Mouse (Mus musculus) bone marrow macrophage, adult 2 months (primary cell): ENCODE data around the gene Elavl3. TPM values are rescaled to one million over a fixed set of nuclear protein-coding genes. Genes with fewer than 3 reads are reported as not detected.

ENCODE experiments used
- H3K27ac ChIP-seq: 2 replicates; pipeline ENCODE4 v1.5.1; 2012; ENCODE audit warnings: low read depth, low read length; ENCODE audit not compliant: insufficient read depth
- H3K4me1 ChIP-seq: 2 replicates; pipeline ENCODE4 v1.6.1; 2012; ENCODE audit warnings: low read length; ENCODE audit not compliant: control insufficient read depth, insufficient read depth
- H3K4me3 ChIP-seq: 2 replicates; pipeline ENCODE4 v1.5.1; 2012; ENCODE audit warnings: mild to moderate bottlenecking, low read length, moderate library complexity; ENCODE audit not compliant: insufficient read depth
- CTCF ChIP-seq: IDR thresholded peaks from 2 replicates; pipeline ENCODE4 v1.5.1; 2012; ENCODE audit warnings: low read depth, mild to moderate bottlenecking, low read length, moderate library complexity
- POLR2A ChIP-seq: IDR thresholded peaks from 2 replicates; pipeline ENCODE4 v1.6.1; 2012; ENCODE audit warnings: mild to moderate bottlenecking, low read depth, low read length, borderline replicate concordance
- polyA plus RNA-seq: library from polyadenylated mRNA; stranded (reverse); fragments of >200 nt; gene quantifications from 2 replicates; pipeline ENCODE4 v1.2.4, GENCODE M21; 2012; ENCODE audit not compliant: missing spikeins, insufficient read depth, insufficient read length

The Elavl3 gene
- polyA plus RNA-seq, 1 experiment: not detected

DNA sequence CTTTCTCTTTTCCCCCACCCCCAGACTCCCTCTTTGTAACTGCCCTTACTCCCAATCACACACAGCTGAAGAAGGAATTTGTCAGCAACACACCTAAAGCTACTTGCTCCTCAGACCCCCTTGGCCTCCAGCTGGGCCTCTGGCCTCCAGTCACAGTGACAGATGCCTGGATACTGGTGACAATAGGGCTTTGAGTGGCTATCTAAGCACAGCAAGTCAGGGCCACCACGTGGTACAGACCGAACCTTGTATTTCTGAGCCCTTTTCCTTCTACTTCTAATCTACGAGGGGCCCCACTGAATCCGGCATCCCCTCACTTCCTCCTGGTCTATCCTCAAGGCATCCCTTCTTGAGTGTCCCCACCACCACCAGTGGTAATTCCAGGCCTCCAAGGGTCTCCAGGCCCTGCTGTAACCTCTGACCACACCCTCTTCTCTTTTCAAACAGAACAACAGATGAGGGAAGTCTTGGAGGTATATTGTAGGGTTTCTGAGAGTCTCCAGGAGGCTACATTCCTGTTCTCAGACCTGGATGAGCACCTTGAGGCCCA lies 2.0 kb downstream of the Elavl3 start:
- H3K4me1 ChIP-seq: peaks cover 2% of the 10 kb centered on the region; the same call in 1 of the 2 replicates

DNA sequence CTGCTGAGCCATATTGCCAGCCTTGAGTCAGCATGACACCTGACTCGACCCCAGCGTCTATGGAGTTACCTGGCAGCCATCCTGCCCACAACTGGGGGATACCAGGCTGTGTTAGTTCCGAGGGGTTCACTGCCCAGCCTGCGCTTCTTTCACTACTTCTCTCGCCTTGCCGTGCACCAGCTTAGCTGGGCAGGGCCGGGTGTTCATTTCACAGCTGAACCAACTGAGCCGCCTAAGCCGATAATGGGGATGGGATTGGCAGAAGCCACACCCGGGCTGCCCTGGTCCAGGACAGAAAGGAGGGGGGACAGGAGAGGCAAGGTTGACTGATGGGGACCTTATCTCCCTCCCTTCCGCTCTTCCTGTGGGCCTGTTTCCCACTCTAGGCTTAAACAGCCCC lies 2.5 kb downstream of the Elavl3 start:
- TF ChIP-seq CTCF (no peak), POLR2A (no peak)
- no peak overlapping the region for H3K27ac ChIP-seq
- no peak overlapping the region for H3K4me3 ChIP-seq
- H3K4me1 ChIP-seq: no peaks in the 10 kb centered on the region; the same call in 1 of the 2 replicates

More for the DNA sequence above, 2.0 kb downstream of the Elavl3 start:
- Histone ChIP-seq H3K4me3 (no peak overlapping the region), H3K27ac (no peak overlapping the region)
- TF ChIP-seq CTCF: no peak
- no peak for TF ChIP-seq POLR2A

DNA sequence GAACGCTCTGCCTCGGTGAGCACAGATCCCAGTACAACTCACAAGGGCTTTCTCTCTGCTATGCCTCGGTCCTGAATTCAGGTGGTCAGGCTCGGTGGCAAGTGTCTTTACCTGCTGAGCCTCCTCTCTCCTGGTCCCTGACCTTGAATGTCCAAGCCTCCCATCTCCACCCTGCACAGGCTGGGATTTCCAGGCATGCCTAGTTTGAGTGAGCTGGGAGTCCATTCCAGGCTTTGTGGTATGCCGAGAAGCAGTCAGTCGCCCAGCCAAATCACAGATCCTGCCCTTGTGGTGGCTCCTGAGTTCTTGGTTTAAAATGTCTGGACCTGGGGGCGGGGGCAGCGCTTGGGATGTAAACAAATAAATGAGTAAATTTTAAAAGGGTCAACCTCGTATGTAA lies 4.5 kb downstream of the Elavl3 start:
- Histone ChIP-seq H3K27ac (no peak overlapping the region), H3K4me3 (no peak overlapping the region), H3K4me1 (no peaks in the 10 kb centered on the region)
- TF ChIP-seq POLR2A (no peak), CTCF (no peak)

DNA sequence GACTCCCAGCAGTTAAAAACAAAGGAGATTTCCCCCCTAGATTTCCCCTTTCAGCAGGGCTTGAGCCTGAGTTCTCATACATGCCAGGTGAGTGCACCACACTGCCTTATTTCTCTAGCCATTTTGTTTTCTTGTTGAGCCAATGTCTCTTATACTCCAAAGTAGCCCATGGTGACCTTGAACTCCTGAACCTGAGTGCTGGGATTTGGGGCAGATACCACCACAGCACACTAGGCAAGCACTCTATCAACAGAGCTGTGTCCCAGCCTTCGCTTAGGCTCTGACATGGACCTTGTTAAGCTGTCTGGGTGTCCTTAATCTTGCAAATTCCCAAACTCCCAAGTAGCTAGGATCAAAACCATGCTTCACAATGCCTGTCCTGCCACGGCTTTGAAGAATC lies 10.0 kb downstream of the Elavl3 start:
- TF ChIP-seq POLR2A: no peak
- TF ChIP-seq CTCF: no peak

DNA sequence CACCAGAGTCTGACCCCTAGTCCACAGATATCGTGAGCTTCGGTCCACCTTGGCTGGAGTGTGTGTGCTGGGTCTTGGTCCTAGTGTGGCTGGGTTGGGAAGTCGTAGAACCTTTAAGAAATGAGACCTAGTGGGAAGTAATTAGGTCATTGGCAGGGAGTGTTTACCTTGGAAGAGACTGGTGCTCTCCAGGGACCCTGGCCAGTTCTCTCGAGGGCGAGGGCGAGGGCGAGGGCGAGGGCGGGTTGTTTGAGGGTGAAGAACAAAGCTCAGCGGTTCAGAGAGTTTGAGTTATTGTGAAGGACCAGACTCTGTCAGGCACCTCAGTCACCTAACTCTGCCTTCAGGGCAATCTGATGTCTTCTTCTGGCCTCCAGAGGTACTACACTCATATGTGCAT lies 14.0 kb downstream of the Elavl3 start:
- no peak overlapping the region for H3K27ac ChIP-seq
- TF ChIP-seq POLR2A (no peak), CTCF (no peak)
- H3K4me1 ChIP-seq: no peaks in the 10 kb centered on the region
- no peak overlapping the region for H3K4me3 ChIP-seq

More for the DNA sequence above, 10.0 kb downstream of the Elavl3 start:
- Histone ChIP-seq H3K27ac (no peak overlapping the region), H3K4me1 (no peaks in the 10 kb centered on the region), H3K4me3 (no peak overlapping the region)

DNA sequence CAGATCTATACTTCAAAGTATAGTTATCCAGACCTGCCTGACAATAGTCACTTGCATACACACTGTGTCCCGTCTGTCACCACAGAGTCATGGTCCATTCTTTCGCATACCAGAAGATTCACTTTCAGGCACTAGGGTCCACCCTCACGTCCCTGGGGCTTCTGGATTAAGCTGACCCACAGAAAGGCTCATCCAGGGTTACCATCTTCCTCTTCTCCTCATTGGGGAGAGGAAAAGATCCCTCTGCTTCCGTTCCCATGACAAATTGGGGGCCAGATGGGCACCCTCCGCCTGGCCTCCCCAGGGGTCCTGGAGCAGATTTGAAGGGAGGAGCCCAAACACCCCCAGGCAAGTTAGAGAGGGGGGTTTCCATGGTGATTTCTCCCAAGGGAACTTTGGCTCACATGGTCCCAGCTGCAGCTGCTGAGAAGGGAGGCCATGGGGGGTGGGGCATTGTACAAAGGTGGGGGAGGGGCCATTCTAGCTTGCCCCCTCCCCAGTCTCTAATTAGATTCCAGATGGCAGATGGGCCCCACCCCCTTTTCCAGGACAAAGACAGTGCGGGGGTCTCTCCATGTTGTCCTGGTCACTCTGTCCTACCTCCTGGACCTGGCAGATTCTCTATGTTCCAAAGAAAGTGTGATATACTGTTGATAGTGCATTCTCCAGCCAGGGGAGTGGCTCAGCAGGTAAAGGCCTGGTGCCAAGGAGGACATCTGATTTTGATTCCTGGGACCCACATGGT lies 16.4 kb downstream of the Elavl3 start:
- Histone ChIP-seq H3K4me1 (no peaks in the 10 kb centered on the region), H3K4me3 (no peak overlapping the region), H3K27ac (no peak overlapping the region)
- TF ChIP-seq CTCF (no peak), POLR2A (no peak)

DNA sequence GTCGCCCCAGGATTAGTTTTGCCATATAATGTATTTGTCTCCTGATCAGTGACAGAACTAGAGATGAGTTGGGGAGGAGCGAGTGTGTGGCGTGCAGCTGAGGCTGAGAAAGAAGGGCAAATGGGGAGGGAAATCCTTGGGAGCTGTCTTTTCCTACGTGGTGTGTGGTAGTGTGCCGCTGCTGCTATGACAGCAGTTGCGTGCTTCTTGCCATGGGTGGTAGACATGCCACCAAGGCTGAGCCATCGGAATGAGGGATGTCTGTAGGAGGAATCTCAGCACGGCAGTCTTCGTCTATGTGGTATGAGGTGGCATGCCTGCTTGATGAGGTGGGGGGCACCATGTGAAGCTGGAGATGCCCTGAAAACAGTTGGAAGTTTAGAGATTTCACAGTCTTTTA lies 21.4 kb downstream of the Elavl3 start:
- Histone ChIP-seq H3K27ac (no peak overlapping the region), H3K4me1 (no peaks in the 10 kb centered on the region), H3K4me3 (no peak overlapping the region)
- TF ChIP-seq CTCF (no peak), POLR2A (no peak)

DNA sequence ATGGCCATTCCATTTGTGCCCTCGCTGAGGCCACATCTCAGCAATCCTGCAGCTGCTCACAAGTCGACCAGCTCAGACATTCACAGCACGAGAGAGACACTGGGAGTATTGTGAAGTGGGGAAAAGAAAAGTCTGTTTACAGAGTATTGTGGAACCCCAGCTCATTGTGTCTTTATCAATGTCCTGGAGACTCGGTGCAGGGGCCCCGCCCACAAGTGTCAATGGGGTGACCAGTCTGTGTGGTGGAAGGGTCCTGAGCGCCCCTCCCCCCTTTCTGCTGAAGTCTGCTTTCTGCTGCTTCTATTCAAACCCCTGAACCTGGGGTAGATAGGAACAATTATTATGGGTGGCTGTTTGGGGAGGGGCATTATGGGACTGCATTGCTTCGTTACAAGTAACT lies 23.4 kb downstream of the Elavl3 start:
- Histone ChIP-seq H3K4me3 (no peak overlapping the region), H3K4me1 (no peaks in the 10 kb centered on the region), H3K27ac (no peak overlapping the region)
- TF ChIP-seq POLR2A: no peak
- no peak for TF ChIP-seq CTCF

DNA sequence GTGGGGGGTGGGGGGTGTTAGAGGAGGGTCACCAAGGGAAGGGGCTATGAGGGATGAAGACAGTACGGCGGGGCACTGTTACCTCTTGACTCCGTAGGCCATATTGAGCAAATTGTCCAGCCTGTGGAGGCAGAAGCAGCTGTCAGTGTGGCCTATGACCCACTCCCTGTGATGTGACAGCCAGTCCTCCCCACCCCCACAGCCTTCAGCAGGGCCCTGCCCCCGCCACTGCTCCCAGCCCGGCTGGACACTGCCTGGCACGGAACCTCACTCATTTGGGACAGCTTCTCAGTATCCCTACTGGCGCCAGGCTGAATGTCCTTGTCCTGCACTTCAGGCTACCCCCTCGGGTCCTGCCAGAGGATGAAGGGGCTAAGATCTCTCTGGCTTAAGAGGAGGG lies 27.2 kb downstream of the Elavl3 start:
- TF ChIP-seq CTCF (no peak), POLR2A (no peak)
- H3K4me3 ChIP-seq: no peak overlapping the region
- no peaks in the 10 kb centered on the region for H3K4me1 ChIP-seq
- no peak overlapping the region for H3K27ac ChIP-seq

DNA sequence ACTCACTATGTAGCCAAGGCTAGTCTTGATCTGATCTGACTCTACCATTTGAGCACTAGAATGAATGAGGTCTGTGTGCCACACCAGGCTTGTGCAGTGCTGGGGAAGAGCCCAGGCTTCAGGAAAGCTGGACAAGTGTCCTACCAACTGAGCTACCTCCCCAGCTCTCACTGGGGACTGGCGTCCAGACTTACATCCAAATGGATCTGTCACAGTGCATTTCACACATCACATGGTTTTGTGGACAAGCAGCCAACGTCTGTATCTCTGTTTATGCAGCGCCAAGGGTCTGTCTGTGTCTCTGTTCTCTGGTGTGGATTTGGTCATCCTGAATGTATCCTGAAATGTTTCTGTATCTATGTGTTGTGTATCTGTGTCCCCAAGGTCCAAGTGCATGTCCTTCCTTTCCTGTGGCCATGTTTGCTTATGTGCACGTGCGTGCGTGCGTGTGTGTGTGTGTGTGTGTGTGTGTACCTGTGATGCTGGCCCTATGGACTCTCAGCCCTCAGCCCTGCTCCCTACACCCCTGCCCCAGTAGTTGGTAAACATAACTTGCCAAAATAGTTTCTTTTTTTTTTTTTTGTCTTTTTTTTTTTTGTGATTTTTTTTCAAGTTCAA lies 34.5 kb downstream of the Elavl3 start:
- TF ChIP-seq POLR2A (no peak), CTCF (no peak)
- peaks cover 8% of the 10 kb centered on the region for H3K4me1 ChIP-seq
- no peak overlapping the region for H3K27ac ChIP-seq
- no peak overlapping the region for H3K4me3 ChIP-seq
